Mouse (Mus musculus) small intestine, adult 2 months (tissue): ENCODE data around the gene Zc3h4.

ENCODE experiments used
- CTCF ChIP-seq: fragments of 200-500 bp; IDR thresholded peaks from 2 replicates; pipeline ENCODE4 v1.5.1; 2012; ENCODE audit warnings: low read depth, mild to moderate bottlenecking, control low read depth, inconsistent platforms, low read length, moderate library complexity, mixed read lengths; ENCODE audit not compliant: insufficient replicate concordance, insufficient read length; ENCODE audit errors: extremely low read depth
- POLR2A ChIP-seq: fragments of 200-500 bp; IDR thresholded peaks from 2 replicates; pipeline ENCODE4 v1.6.1; 2012; ENCODE audit warnings: low read depth, mild to moderate bottlenecking, control low read depth, inconsistent platforms, low read length, moderate library complexity

DNA sequence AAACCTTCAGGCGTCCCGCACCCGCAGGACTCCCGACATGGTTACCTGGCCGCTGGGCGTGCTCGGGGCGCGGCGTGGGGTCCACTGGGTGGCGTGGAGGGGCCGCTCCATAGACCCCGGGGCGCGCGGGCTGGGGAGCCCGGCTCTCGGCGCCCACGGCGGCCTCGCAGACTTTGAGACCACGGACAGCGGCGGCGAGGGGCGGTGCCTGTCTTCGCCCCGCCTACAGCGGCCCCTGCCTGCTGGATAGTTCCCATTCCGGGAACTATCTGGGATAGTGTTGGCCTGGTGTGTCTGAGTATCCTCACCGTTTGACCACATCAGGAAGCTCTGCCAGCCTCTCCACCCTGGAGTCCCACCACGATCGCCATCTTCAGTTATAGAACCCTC, 75.9 kb downstream of the Zc3h4 start:
- TF ChIP-seq CTCF: no peak
- TF ChIP-seq POLR2A: no peak
